Comparison of ENCODE assay signal across 12 mouse cellular contexts in genomic region chr13:100617583-100617982, GRCm38 (mm10).
"Had no signal": no experiment of that assay in that cellular context is flagged by ENCODE, and none has a peak within 500 bp of the region (broad histone marks: within the 10 kb centered on the region; RNA-seq: fewer than 3 reads in every experiment).

No protein-coding gene starts in this region.

- DNase-seq: kidney, postnatal 36 days; layer of hippocampus, adult 9-11 months; layer of hippocampus, postnatal 36 days; liver; liver, embryonic 13.5 days; liver, postnatal 0 days; right cerebral cortex, adult 18-20 months; right cerebral cortex, postnatal 25 days; thymus, postnatal 14 days had no signal

- H3K4me1 ChIP-seq: lung, embryonic 15.5 days had no signal

- H3K9me3 ChIP-seq: limb, embryonic 12.5 days; liver, embryonic 13.5 days; lung, embryonic 15.5 days; midbrain, embryonic 13.5 days had no signal

- H3K27ac ChIP-seq: limb, embryonic 12.5 days; liver, embryonic 13.5 days; lung, embryonic 15.5 days; midbrain, embryonic 13.5 days had no signal
